Mouse (Mus musculus) midbrain, embryonic 14.5 days (tissue): Measurements from ENCODE around the gene Aldh1a1. TPM values are rescaled to one million over a fixed set of nuclear protein-coding genes. Genes with fewer than 3 reads are reported as not detected.
A peak's percentile ranks its signal among the peaks of the same experiment; 100 is the strongest.
"Not testable (repeated sequence)": the region's sequence is repeated elsewhere in the genome, so short reads cannot be mapped to it uniquely, and the experiment has no call there.

Experiments used
- ATAC-seq: fragments of 200-750 bp; cut with Nextera tagmentation; 2 replicates; pipeline ENCODE4 v1.8.0; 2017; ENCODE audit warnings: moderate number of reproducible peaks, moderate library complexity; ENCODE audit not compliant: low FRiP score, low TSS enrichment
- DNase-seq: peaks from one replicate; pipeline ENCODE4 v3.0.0-alpha.2; 2015
- H3K27ac ChIP-seq: fragments of 300-500 bp; sonication (generic); replicated peaks from 2 replicates; pipeline ENCODE4 v1.5.1; 2014; ENCODE audit warnings: mild to moderate bottlenecking, low read depth, low read length, moderate library complexity
- H3K27me3 ChIP-seq: fragments of 300-500 bp; sonication (generic); 2 replicates; pipeline ENCODE4 v1.6.1; 2014; ENCODE audit warnings: low read length, control low read depth, mixed read lengths; ENCODE audit not compliant: control insufficient read depth, insufficient read depth
- H3K36me3 ChIP-seq: fragments of 300-500 bp; sonication (generic); 2 replicates; pipeline ENCODE4 v1.6.1; 2014; ENCODE audit warnings: low read length, control low read depth; ENCODE audit not compliant: control insufficient read depth, insufficient read depth
- H3K4me1 ChIP-seq: fragments of 300-500 bp; sonication (generic); 2 replicates; pipeline ENCODE4 v1.6.1; 2014; ENCODE audit warnings: mild to moderate bottlenecking, antibody characterized with exemption, low read length, control low read depth; ENCODE audit not compliant: control insufficient read depth, insufficient read depth
- H3K4me2 ChIP-seq: fragments of 300-500 bp; sonication (generic); 2 replicates; pipeline ENCODE4 v1.6.1; 2014; ENCODE audit warnings: mild to moderate bottlenecking, low read length, moderate library complexity
- H3K4me3 ChIP-seq: fragments of 300-500 bp; sonication (generic); replicated peaks from 2 replicates; pipeline ENCODE4 v1.5.1; 2014; ENCODE audit warnings: low read depth, low read length
- H3K9ac ChIP-seq: fragments of 300-500 bp; sonication (generic); replicated peaks from 2 replicates; pipeline ENCODE4 v1.6.1; 2014; ENCODE audit warnings: mild to moderate bottlenecking, low read length, moderate library complexity
- H3K9me3 ChIP-seq: fragments of 300-500 bp; sonication (generic); 2 replicates; pipeline ENCODE4 v1.6.1; 2016; ENCODE audit warnings: low read length, control low read depth, mixed read lengths; ENCODE audit not compliant: control insufficient read depth
- WGBS: fragments of 180-500 bp; shearing (Covaris S2); extraction: QIAGEN DNeasy Blood & Tissue Kit; methylation state at CpG from one replicate; pipeline ENCODE4 v1.1.7; 2014; 5-methylcytosine and 5-hydroxymethylcytosine counted together
- polyA plus RNA-seq: library from polyadenylated mRNA; unstranded; fragments of >200 nt; fragmentation: Nextera tagmentation; extraction: Ambion mirVana; gene quantifications from 2 replicates; pipeline ENCODE4 v1.2.1, GENCODE M21; 2014

The Aldh1a1 gene
- polyA plus RNA-seq, 1 experiment from 2014 or later = 9.7 TPM

DNA sequence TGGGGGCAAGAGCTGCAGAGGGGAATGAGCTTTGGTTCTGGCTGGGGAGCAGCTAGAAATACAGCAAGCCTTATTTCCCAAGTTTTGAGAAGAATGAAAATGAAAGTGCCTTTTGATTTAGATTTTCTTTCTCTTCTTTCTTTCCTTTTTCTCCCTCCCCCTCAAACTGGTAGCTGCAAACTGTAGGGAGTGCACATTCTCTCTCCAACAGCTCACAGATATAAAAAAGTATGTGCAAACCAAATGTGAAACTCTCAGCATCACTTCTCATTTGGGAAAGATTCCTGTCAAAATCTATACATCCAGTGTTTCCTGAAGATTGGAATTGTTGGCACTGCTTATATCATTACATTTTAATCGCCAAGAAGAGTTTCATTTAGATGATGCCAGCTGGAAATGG is 110.7 kb downstream of the Aldh1a1 start:
- Histone ChIP-seq H3K27ac (no peak overlapping the region), H3K36me3 (no peaks in the 10 kb centered on the region), H3K4me2 (no peak overlapping the region), H3K4me1 (no peaks in the 10 kb centered on the region), H3K9me3 (no peaks in the 10 kb centered on the region), H3K9ac (no peak overlapping the region), H3K27me3 (no peaks in the 10 kb centered on the region), H3K4me3 (no peak overlapping the region)
- 75% methylated on average over 1 of the region's 1 CpGs for WGBS
- DNase-seq (no peak), ATAC-seq (no peak)

DNA sequence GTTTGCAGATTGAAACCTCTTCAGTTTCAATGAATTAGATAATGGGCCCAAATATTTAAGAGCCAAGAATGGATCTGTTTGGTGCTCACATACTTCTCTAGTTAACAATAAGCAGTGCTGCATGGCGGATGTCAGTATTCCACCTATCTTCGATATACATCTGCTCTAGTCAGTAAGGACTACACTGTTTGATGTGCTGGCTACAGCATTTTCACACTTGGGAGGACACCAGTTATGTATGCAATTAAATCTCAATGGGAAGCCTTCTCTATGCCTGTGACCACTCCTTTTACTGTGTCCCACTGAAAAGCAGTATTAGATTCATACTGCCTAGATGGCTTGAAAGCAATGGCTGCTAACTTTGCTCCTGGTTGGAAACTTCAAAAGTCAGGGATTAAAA is 111.4 kb downstream of the Aldh1a1 start:
- Histone ChIP-seq H3K4me2 (no peak overlapping the region), H3K27me3 (no peaks in the 10 kb centered on the region), H3K9me3 (no peaks in the 10 kb centered on the region), H3K4me3 (no peak overlapping the region), H3K27ac (no peak overlapping the region), H3K9ac (no peak overlapping the region), H3K36me3 (no peaks in the 10 kb centered on the region), H3K4me1 (no peaks in the 10 kb centered on the region)
- WGBS = 84% methylated on average over 2 of the region's 2 CpGs
- DNase-seq = no peak
- no peak for ATAC-seq

DNA sequence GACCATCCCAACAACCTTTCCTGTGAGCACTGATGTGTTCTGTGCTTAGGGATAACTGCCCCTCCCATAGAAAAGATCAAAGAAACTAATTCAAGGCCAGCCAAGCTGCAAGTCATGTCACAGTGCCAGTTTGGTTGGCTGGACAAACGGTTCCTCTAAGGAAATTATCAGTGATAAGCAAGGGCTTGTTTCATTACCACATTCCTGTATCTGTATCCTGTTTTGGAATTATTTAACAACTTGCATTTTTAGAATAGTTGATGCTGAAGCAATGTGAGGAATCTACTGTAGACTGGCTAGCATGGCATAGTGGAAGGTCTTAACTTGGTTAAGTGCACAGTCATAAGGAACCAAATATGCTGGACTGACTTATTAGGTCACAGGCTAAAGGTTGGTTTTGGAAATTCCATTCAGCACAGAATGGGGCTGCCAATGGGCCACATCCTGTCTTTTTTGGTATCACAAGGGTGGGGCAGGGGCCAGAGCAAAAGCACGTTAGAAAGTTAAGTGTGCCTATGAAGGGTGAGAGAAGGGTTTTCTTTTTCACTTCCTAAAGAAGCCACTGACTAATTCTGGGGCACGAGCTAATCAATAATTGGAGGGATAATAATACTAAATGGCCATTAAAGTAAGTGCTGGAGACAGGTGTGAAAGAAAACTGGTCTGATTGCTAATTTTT is 121.9 kb downstream of the Aldh1a1 start:
- ATAC-seq (no peak), DNase-seq (no peak)
- no peak overlapping the region for H3K4me2 ChIP-seq
- no peak overlapping the region for H3K4me3 ChIP-seq
- no peaks in the 10 kb centered on the region for H3K4me1 ChIP-seq
- H3K27me3 ChIP-seq = no peaks in the 10 kb centered on the region
- WGBS = 73% methylated on average over 3 of the region's 3 CpGs
- H3K9me3 ChIP-seq = no peaks in the 10 kb centered on the region
- H3K36me3 ChIP-seq = no peaks in the 10 kb centered on the region
- no peak overlapping the region for H3K27ac ChIP-seq
- H3K9ac ChIP-seq = no peak overlapping the region

DNA sequence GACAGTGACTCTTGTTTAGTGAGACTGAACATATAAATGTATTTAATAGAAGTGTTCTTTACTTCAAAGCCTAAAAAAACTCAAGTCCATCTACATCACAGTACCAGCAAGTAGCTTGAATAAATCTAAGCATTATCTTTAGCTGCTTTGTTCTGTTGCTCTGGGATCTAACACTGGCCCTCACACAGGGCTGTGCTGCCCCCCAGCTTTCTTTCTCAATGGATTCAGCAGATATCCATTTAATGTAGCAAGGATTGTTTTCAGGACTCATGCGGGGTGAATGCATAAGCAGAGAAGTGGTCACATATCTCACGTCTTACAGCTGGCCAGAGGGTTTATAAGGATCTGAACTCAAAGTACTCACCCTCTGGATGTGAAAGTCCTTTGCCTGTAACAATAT is 129.9 kb downstream of the Aldh1a1 start:
- H3K36me3 ChIP-seq = no peaks in the 10 kb centered on the region
- WGBS = 9% methylated on average over 2 of the region's 2 CpGs
- no peak for DNase-seq
- no peaks in the 10 kb centered on the region for H3K9me3 ChIP-seq
- no peak overlapping the region for H3K27ac ChIP-seq
- no peaks in the 10 kb centered on the region for H3K4me1 ChIP-seq
- no peaks in the 10 kb centered on the region for H3K27me3 ChIP-seq
- ATAC-seq = no peak
- H3K9ac ChIP-seq = no peak overlapping the region
- H3K4me3 ChIP-seq = no peak overlapping the region
- H3K4me2 ChIP-seq = no peak overlapping the region

DNA sequence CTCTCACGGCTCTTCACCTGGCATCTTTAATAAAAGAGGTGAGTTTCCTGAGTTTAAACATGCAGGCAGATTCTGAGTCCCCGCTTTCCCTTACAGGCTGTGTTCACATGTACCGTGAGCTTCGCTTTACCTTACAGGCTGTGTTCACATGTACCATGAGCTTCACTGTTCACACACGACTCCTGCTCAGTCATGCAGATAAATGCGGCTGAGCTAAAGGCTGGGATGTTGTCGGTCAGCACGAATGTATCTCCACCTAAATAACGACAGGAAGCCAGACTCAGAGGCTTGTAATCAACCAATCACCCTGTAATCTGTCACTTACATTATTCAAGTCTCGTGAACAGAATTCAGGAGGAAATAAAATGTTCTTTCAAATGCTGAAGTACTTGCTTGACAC is 130.9 kb downstream of the Aldh1a1 start:
- DNase-seq (peak; percentile 20), ATAC-seq (no peak)
- H3K4me1 ChIP-seq = no peaks in the 10 kb centered on the region
- no peaks in the 10 kb centered on the region for H3K9me3 ChIP-seq
- no peaks in the 10 kb centered on the region for H3K36me3 ChIP-seq
- no peaks in the 10 kb centered on the region for H3K27me3 ChIP-seq
- no peak overlapping the region for H3K9ac ChIP-seq
- no peak overlapping the region for H3K4me2 ChIP-seq
- no peak overlapping the region for H3K4me3 ChIP-seq
- WGBS = 56% methylated on average over 10 of the region's 10 CpGs
- H3K27ac ChIP-seq = no peak overlapping the region

DNA sequence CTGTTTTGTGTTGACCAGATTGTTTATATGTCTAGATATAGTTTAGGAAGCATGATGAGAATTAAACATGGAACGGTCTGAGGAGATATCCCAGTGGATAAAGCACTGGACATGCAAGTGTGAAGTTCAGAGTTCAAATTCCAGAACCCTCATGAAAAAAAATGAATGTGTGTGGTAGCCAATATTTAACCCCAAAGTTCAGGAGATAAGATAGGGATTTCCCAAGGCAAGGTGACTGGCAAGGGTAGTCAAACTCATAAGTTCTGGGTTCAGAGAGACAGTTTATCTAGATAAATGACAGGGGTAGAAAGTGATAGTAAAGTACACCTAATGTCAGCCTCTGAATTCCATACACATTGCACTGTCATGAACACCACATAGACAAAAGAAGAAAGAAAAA is 138.5 kb downstream of the Aldh1a1 start:
- 96% methylated on average over 1 of the region's 1 CpGs for WGBS
- Histone ChIP-seq H3K27ac (no peak overlapping the region), H3K4me1 (no peaks in the 10 kb centered on the region), H3K36me3 (no peaks in the 10 kb centered on the region), H3K27me3 (no peaks in the 10 kb centered on the region), H3K4me2 (no peak overlapping the region), H3K9ac (no peak overlapping the region), H3K9me3 (no peaks in the 10 kb centered on the region), H3K4me3 (no peak overlapping the region)
- DNase-seq (no peak), ATAC-seq (no peak)

DNA sequence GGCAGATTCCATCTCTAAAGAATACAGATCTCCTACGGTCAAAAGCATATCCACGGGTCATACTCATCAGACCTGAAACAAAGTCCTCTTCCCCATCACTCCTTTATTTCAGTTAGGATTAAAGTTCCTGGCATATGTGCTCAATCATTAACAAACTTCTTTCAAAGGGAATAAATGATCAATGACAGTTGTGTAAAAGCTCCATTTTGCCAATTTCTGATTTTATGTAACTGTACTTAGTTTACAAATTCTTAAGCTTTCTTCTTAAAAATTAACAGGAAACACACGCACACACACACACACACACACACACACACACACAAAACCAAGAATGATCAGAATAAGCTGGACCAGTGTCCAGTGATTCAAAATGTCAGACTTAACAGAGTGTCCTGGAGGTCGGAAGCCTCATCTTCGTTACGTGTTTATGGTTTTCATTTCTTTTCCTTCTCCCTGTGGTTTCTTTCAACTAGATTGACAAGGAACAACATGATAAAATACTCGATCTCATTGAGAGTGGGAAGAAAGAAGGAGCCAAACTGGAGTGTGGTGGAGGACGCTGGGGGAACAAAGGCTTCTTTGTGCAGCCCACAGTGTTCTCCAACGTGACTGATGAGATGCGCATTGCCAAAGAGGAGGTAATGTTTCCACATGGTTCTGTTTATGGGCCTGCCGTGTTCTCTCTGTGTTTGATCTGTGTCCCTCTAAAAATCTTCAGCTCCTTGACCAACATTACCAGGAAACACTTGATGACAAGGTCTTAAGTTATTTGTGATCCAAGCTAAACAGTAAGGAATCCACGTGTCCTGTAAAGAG is 141.6 kb downstream of the Aldh1a1 start:
- no peak overlapping the region for H3K4me2 ChIP-seq
- no peaks in the 10 kb centered on the region for H3K27me3 ChIP-seq
- no peaks in the 10 kb centered on the region for H3K9me3 ChIP-seq
- no peak overlapping the region for H3K4me3 ChIP-seq
- no peaks in the 10 kb centered on the region for H3K36me3 ChIP-seq
- H3K27ac ChIP-seq = no peak overlapping the region
- DNase-seq (peak; percentile 21), ATAC-seq (no peak; the same call in 1 of the 2 replicates)
- 36% methylated on average over 12 of the region's 12 CpGs for WGBS
- H3K4me1 ChIP-seq = no peaks in the 10 kb centered on the region
- H3K9ac ChIP-seq = no peak overlapping the region

DNA sequence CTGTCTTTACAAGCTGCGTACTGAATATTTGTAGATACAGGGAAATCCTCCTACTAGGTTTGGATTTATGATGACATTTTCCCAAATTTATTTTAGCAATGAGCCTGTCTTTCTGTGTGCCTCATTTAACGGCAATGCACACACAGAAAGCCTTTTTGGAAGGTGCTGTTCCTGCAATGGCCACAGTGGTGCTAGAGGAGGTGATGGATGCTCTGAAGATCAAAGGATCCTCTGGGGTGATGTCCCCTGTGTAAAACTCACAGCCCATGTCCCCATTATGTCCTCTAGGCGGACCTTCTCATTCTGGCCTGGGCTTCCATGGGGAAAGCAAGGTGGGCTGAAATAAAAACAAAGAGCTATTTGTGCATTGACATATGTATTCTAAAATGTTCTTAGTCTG is 151.8 kb downstream of the Aldh1a1 start:
- no peaks in the 10 kb centered on the region for H3K36me3 ChIP-seq
- no peak overlapping the region for H3K4me2 ChIP-seq
- DNase-seq (no peak), ATAC-seq (no peak)
- H3K4me1 ChIP-seq = no peaks in the 10 kb centered on the region
- H3K9me3 ChIP-seq = no peaks in the 10 kb centered on the region
- H3K27me3 ChIP-seq = no peaks in the 10 kb centered on the region
- WGBS = 70% methylated on average over 3 of the region's 3 CpGs
- no peak overlapping the region for H3K27ac ChIP-seq
- no peak overlapping the region for H3K9ac ChIP-seq
- H3K4me3 ChIP-seq = no peak overlapping the region

DNA sequence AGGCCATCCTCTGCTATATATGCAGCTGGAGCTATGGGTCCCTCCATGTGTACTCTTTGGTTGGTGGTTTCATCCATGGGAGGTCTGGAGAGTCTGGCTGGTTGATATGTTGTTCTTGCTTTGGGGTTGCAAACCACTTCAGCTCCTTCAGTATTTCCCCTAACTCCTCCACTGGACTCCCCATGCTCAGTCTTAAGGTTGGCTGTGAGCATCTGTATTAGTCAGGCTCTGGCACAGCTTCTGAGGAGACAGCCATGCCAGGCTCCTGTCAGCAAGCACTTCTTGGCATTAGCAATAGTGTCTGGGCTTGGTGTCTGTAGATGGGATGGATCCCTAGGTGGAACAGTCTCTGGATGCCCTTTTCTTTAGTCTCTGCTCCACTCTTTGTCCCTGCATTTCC is 155.0 kb downstream of the Aldh1a1 start:
- H3K9me3 ChIP-seq, ATAC-seq, DNase-seq, H3K4me1 ChIP-seq, H3K27me3 ChIP-seq, H3K36me3 ChIP-seq, H3K4me2 ChIP-seq, H3K4me3 ChIP-seq, H3K9ac ChIP-seq, H3K27ac ChIP-seq: not testable (repeated sequence)
